Mouse (Mus musculus) regulatory T cell (primary cell): ENCODE data around the gene Pank3.

ENCODE experiments used
- in situ Hi-C: fragments of 300-600 bp; cut with MboI, MseI; formaldehyde crosslinking; loops from one replicate; pipeline ENCODE4 v1.15.1; 2025; ENCODE audit warnings: high pct_unique_total_duplicates

Pank3 gene

GRCm38 (mm10) chr11:35776452-35776851 is 7.2 kb downstream of the Pank3 start:
- in situ Hi-C loops, result loop anchor here (25.0 kb wide), 2 partner anchors 939 to 1064 kb away; partner anchors contain the start of gene Spdl1

- in situ Hi-C loops, result loop anchor here (5.0 to 25.0 kb wide), 3 partner anchors 42 to 1068 kb away; partner anchors contain the start of gene Spdl1
Observed at GRCm38 (mm10) chr11:35780336-35780735, 11.1 kb downstream of the Pank3 start.

GRCm38 (mm10) chr11:35782444-35782843 is 13.2 kb downstream of the Pank3 start:
- in situ Hi-C loops, result loop anchor here (5.0 to 25.0 kb wide), 3 partner anchors 40 to 1070 kb away; partner anchors contain the start of gene Spdl1

- in situ Hi-C loops, result loop anchor here (5.0 to 25.0 kb wide), 3 partner anchors 39 to 1071 kb away; partner anchors contain the start of gene Spdl1
Observed at GRCm38 (mm10) chr11:35783038-35783437, 13.8 kb downstream of the Pank3 start.

- in situ Hi-C loops, result loop anchor here (5.0 to 25.0 kb wide), 3 partner anchors 38 to 1072 kb away; partner anchors contain the start of gene Spdl1
Observed at GRCm38 (mm10) chr11:35784002-35784401, 14.7 kb downstream of the Pank3 start.

- in situ Hi-C loops, result loop anchor here (5.0 to 25.0 kb wide), 3 partner anchors 38 to 1072 kb away; partner anchors contain the start of gene Spdl1
Observed at GRCm38 (mm10) chr11:35784537-35784936, 15.3 kb downstream of the Pank3 start.

DNA sequence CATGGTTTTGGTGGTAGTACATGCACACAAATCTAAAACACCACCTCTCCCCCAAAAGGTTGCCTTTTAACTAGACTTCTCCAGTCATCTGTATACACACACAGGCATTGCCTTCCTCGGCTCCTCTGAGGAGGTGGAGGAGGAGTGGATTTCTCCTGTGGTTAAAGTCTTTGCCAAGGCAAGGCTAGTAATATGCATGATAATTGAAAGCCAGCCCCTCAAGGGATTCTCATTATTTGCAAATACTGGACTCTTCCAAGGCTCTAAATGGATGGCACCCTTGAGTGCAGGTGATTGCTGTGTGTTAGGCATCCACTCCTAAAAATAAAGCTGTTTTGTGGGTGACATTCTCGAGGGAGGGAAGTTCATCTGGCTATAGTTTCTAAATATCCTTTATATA is 19.2 kb downstream of the Pank3 start:
- in situ Hi-C loops, result loop anchor here (25.0 kb wide), 2 partner anchors 951 to 1076 kb away; partner anchors contain the start of gene Spdl1

- in situ Hi-C loops, result loop anchor here (25.0 kb wide), 2 partner anchors 955 to 1080 kb away; partner anchors contain the start of gene Spdl1
Observed at GRCm38 (mm10) chr11:35792800-35793199, 23.5 kb downstream of the Pank3 start.

- in situ Hi-C loops, result loop anchor here (25.0 kb wide), 2 partner anchors 961 to 1086 kb away; partner anchors contain the start of gene Spdl1
Observed at GRCm38 (mm10) chr11:35797751-35798494, 28.6 kb downstream of the Pank3 start.

GRCm38 (mm10) chr11:35798495-35798820 is 29.2 kb downstream of the Pank3 start:
- in situ Hi-C loops, result loop anchor here (25.0 kb wide), 2 partner anchors 961 to 1086 kb away; partner anchors contain the start of gene Spdl1

DNA sequence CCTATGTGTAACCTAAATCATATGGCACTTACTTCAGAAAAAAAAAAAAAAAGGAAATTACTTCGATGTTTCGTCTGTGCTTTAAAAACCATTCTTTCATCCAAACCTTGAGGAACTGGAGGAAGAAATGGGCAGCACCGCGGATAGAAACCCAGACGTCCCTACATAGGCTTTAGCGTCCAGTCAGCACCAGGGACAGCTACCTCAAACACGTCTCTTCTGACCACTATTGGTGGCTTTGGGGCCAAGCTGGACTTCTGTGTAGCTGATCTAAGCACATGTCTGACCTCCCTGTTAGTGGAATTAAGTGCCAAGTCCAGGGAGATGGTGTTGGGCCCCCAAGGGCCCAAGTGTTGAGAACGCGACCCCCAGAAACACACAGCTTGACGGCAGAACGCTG is 29.6 kb downstream of the Pank3 start, which contains the start of gene Fbll1:
TSS of gene Fbll1 (minus strand) at position 11 of the 400 bp plus-strand sequence.
- in situ Hi-C loops, result loop anchor here (25.0 kb wide), 2 partner anchors 962 to 1087 kb away; partner anchors contain the start of gene Spdl1

DNA sequence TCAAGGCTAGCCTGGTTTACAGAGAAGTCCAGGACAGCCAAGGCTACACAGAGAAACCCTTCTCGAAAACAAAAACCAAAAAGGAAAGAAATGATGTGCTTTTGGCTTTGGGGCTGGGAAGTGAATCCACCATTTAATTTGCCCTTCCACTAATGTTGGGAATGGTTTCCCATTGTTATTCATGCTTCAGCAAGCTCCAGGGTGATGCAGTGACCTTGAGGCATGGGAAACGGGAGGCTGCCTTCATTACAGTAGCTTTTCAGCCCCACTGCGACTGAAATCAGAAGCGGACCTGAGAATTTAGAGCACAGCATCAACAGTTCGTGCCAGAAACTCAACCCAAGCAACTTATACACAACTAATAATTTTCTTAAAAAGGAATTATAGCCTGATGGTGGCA is 32.0 kb downstream of the Pank3 start:
- in situ Hi-C loops, result loop anchor here (25.0 kb wide), 1 partner anchor 1864 kb away; no protein-coding TSS in a partner anchor

DNA sequence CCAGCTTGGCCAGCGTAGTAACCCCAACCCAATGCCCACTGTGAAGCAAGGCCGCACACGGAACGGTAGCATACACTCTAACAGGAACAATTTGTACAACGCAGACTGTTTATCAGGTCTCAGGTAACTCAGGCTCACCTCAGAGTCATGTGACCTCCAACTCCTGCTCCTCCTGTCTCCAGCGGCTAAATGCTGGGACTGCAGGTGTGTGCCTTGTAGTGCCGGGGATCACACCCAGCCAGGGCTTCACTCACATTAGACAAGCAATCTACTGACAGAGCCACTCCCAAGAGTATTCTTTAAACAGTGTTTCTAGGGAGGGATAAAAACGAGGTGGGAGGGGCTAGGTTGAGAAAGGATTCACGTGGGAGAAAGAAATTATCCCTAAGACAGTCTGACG is 42.2 kb downstream of the Pank3 start:
- in situ Hi-C loops, result loop anchor here (25.0 kb wide), 1 partner anchor 1874 kb away; no protein-coding TSS in a partner anchor

- in situ Hi-C loops, result loop anchor here (25.0 kb wide), 1 partner anchor 1879 kb away; no protein-coding TSS in a partner anchor
Observed at GRCm38 (mm10) chr11:35816316-35816715, 47.0 kb downstream of the Pank3 start.

DNA sequence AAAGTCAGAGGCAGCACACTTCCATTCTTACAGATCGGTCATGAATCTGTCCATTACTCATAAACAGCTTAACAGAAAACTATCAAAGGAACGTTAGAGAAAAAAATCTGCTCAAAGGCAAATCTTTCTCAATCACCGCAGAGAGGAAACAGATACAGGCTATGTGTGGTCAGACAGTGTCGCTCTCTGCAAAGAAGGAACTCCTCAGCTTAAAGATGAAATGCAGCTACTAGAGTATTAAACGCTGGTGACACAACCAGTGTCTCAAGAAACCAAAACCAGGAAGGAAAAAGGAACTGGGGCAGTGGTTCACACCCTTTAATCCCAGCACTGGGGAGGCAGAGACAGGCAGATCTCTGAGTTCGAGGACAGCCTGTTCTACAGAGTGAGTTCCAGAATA is 58.4 kb downstream of the Pank3 start:
- in situ Hi-C loops, result no loop called here

DNA sequence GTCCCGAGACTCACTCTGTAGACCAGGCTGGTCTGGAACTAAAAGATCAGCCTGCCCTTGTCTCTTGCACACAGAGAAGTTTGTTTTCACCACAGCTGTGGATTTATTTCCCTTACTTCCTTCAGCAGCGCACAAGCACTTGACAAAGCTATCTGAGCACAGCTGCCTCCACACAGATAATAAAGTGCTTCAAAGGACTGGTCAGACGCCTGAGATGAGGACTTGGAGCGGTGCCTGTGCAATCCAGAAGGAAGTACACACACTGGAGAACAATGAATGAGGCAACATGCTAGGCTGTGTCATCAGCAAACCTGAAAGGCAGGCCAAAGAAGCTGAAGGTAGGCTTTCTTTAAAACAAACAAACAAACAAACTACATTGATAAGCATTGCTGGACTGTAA is 62.9 kb downstream of the Pank3 start:
- in situ Hi-C loops, result no loop called here

DNA sequence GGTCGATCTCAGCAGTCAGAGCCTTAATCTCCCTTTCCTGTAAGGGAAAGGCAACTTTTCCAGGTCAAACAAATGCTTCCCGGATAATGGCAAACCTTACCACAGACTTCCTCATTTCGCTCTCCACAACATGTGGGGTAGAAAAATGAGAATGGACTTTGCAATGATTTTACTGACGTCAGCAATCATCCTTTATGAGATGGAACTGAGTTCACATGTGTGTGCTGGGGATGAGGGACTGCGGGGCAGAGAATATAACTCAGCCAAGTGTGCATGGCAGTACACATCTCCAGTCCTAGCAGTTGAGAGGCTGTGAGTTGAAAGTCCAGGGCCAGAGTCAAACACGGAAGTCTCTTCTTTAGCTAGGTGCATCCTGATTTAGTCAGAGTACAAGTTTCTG is 64.0 kb downstream of the Pank3 start:
- in situ Hi-C loops, result no loop called here

DNA sequence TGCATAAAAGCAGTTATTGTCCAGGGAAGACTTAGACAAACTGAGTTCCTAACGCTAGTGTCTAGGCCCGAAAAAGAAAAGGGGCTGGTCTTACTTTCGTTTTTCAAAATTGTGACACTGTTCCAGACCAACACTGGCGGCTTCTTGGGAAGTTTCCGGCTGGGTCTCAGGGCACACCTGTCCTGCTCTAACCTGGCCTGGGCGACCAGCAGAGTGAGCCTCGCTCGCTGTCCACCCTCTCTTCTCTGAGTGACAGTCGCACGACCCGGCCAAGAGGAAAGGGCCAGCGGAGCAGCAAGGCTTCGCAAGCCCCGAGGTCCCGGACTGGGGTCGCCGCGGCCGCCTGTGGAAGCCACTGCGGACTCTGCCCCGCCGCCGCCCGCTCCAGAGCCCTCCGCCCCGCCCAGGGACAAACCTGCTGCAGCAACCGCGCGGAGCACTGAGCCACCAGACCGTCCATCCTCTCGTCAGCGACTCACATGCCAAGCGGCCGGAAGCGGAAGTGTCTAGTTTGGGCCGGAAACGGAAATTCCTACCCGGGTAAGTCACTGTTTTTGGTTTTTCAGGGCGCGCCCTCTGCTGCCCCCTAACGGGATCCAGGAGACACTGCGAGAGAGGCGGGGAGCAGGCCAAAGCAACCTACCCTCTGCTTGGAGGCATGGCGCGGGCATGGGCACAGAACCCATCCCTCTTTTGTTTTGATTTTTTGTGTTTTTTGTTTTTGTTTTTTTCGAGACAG is 64.9 kb downstream of the Pank3 start, which contains the start of gene Rars:
TSS of gene Rars (minus strand) at position 485 of the 739 bp plus-strand sequence.
- in situ Hi-C loops, result no loop called here

DNA sequence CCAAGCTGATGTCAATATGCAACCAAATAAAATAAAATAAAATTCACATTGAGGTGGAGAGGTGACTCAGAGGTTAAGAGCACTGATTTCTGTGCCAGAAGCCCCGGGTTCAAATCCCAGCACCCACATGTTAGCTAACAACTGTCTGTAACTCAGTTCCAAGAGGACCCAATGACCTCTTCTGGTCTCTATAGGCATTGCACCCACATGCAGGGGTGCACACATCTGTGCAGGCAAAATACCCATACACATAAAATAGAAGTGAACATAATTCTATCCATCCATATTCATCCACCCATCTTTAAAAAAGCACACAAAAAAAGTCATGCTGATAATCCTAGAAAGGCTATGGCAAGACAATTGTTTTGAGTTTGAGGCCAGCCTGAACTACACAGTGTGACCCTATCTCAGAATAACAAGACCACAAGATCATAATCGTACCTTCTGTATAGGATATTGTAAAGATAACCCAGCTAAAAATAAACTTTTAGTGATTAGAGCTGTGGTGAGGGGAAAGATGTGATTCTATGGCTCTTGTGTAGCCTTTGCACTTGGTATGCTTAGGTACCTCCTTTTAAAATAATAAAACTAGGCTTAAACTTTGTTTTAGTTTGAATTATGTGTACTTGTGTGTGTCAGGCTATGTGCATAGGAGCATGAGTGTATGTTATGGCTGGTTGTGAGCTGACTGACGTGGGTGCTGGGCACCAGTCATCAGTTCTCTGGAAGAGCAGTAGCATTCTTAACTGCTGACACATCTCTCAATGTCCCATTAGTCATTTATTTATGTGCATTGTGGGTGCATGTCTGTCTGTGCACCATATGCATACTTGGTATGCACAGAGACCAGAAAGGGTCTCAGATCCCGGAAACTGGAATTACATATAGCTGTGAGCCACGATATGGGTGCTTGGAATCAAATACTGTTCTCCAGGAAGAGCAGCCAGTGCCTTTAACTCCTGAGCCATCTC is 68.2 kb downstream of the Pank3 start:
- in situ Hi-C loops, result no loop called here
